Mouse (Mus musculus): ENCODE data around the gene Hs6st3.

Gene Hs6st3

DNA sequence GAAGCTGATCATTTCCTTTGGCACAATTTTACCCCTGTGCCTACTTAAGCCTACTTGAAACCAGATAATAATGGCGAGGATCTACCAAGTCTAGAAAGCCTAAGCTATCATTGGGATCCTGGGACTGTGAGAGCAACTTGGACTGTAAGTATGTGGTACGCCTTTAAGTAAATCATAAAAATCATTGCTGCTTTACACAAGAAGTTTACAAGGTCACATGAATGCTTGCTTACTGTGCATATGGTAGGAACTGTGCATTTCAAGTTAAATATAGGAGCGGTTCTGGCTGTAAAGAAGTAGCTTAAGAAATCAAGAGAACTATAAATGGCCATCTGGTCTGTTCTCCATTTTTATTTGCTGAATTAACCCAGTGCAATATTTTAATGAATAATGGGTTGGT lies 495.5 kb downstream of the Hs6st3 start:
- TF ChIP-seq GATA4 (IDR thresholded peaks at IDR 0.05; ENCODE audit: insufficient replicate concordance, low read length) = no peak

DNA sequence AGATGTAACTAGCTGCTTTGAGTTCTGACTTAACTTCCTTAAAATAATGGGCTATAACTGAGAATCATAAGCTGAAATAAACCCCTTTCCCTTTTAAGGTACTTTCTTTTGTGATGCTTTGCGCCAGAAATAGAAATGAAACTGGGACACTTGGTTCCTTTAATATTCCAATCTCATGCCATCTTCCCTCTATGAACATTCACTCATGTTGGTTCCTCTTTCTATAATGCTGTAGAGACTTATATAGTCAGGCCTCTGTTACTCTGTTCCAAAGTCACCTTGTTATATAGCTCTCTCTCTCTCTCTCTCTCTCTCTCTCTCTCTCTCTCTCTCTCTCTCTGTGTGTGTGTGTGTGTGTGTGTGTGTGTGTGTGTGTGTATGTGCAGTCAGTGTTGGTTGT lies 504.7 kb downstream of the Hs6st3 start:
- TF ChIP-seq GATA4 (IDR thresholded peaks at IDR 0.05; ENCODE audit: insufficient replicate concordance, low read length) = no peak

DNA sequence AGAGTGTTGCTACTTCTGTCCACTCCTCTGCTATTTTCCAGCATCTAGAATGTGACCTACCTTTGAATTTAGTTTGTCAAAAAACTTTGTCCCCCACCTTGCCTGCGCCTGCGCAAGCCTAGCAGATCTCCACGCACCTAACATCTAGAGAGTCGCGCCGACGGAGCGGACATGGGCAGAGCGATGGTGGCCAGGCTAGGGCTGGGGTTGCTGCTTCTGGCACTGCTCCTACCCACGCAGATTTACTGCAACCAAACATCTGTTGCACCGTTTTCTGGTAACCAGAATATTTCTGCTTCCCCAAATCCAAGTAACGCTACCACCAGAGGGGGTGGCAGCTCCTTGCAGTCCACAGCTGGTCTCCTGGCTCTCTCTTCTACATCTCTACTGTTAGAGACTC lies 505.7 kb downstream of the Hs6st3 start:
- no peak for TF ChIP-seq GATA4 (IDR thresholded peaks at IDR 0.05; ENCODE audit: insufficient replicate concordance, low read length)

GRCm38 (mm10) chr14:119656936-119657335 lies 518.8 kb downstream of the Hs6st3 start:
- no peak for TF ChIP-seq GATA4 (IDR thresholded peaks at IDR 0.05; ENCODE audit: insufficient replicate concordance, low read length)

- no peak for TF ChIP-seq GATA4 (IDR thresholded peaks at IDR 0.05; ENCODE audit: insufficient replicate concordance, low read length)
These were observed 527.6 kb downstream of the Hs6st3 start for GRCm38 (mm10) chr14:119665741-119666141.

DNA sequence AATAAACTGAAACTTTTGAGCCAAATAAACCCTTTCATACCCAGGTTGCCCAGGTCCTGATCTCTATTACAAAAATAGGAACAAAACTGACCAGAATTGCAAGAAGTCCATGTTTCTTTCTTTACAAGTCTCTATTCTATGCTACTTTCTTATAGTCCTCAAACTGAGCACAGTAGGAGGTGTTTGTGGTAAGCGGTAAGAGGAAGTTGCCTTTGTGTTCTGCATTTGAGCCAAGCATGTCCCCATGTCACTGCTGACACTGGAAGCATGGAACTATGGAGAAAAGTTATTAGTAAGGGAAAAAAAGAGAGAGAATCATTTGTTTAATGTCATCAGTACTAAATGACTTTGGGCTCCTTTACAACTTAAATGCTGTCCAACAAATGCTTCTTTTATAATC lies 529.3 kb downstream of the Hs6st3 start:
- no peak for TF ChIP-seq GATA4 (IDR thresholded peaks at IDR 0.05; ENCODE audit: insufficient replicate concordance, low read length)

GRCm38 (mm10) chr14:119670836-119671587 lies 532.9 kb downstream of the Hs6st3 start:
- TF ChIP-seq GATA4 (IDR thresholded peaks at IDR 0.05; ENCODE audit: insufficient replicate concordance, low read length) = no peak

DNA sequence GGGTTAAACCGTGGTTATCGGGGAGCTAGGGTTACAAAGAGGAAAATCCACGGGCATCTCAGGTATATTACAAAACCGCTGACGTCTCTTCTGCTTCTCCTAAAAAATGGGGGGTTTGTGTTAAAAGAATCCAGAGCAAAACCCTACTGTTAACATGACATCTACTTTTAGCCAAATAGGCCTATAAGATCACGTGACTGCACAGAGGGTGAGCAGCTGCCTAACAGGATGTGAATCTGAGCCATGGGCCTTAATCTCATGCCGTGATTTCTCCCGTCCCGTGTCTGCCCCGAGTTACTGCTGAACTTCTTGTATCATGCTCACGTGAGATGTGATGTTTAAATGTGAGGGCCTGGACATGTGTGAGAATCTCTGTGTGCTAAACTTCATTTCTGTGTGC lies 540.4 kb downstream of the Hs6st3 start:
- TF ChIP-seq GATA4 (IDR thresholded peaks at IDR 0.05; ENCODE audit: insufficient replicate concordance, low read length) = no peak

DNA sequence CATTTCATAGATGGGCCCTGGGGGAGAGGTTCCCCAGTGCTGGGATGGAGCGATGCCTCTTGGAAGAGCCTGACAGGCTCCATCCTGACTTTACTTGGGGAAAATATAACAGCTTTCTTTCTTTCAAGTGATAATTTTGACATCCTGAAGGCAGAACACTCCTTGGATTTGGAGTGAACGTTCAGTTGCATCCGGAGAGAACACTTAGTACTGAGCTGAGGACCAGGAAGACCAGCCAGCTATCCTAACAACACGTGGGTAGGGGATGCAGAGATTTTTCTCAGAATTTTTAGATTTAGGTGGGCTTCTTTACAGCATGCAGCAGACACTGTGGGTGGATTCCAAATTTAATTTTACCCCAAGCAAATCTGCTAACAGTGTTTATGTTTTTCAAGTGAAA lies 541.9 kb downstream of the Hs6st3 start:
- TF ChIP-seq GATA4 (IDR thresholded peaks at IDR 0.05; ENCODE audit: insufficient replicate concordance, low read length) = no peak

DNA sequence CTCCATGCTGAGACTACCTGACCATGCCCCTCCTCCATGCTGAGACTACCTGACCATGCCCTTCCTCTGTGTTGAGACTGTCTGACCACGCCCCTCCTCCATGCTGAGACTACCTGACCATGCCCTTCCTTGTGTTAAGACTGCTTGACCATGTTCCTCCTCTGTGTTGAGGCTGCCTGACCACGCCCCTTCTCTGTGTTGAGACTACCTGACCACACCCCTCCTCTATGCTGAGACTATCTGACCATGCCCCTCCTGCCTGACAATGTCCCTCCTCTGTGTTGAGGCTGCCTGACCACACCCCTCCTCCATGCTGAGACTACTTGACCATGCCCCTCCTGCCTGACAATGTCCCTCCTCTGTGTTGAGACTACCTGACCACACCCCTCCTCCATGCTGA lies 549.7 kb downstream of the Hs6st3 start:
- TF ChIP-seq GATA4 (IDR thresholded peaks at IDR 0.05; ENCODE audit: insufficient replicate concordance, low read length) = no peak

DNA sequence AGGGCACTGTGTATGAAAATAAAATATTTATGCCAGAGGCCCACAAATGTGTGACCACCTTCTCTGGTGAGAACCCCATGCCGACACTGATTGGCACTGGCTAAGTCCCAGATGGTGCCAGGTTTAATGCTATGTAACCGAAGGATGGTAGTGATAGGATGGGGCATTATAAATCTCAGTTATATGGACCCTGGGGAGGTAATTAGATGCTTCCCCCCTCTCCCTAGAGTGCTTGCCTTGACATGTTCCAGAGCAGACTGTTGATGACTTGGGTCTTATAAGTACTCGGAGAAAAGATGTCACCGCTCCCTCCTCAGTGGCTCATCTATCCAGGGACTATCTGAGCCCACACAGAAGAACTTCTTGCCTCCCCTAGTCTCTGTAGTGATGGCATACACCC lies 561.8 kb downstream of the Hs6st3 start:
- no peak for TF ChIP-seq GATA4 (IDR thresholded peaks at IDR 0.05; ENCODE audit: insufficient replicate concordance, low read length)

DNA sequence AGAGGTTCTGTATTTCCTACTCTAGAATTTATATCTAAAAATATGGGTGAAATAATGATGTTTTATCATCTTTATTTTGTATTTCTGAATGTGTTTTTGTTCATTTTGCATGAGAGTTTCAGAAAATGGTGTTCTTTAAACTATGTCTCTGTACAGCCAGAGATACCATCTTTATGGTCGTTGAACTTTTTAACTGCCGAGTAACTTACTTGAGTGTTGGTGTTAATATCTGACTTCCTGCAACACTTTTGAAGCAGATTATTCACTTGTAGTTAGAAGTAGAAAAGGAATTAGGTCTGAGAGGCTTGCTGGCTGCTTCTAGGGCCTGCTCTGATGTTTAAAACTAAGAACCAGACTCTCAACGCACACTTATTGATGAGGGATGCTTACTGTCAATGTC lies 576.6 kb downstream of the Hs6st3 start:
- no peak for TF ChIP-seq GATA4 (IDR thresholded peaks at IDR 0.05; ENCODE audit: insufficient replicate concordance, low read length)

- TF ChIP-seq GATA4 (IDR thresholded peaks at IDR 0.05; ENCODE audit: insufficient replicate concordance, low read length) = no peak
These were observed 579.2 kb downstream of the Hs6st3 start for GRCm38 (mm10) chr14:119717323-119717722.

DNA sequence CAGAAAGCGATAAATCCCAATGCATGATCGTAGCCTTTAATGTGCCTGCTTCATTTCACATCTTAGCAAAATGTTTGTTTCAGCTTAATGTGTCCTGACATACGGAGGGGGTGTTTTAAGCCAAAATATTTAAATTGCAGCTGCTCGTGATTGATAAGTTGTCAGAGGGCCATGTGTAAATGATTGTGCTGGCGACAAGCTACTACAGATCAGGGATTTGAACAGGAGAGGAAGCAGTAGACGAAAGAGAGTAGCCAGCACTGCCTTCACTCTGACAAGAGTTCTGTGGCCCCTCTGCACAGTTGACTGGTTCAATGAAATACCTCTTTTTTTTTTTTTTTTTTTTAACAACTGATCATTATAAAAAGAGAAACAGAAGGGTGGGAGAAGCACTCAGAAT lies 587.0 kb downstream of the Hs6st3 start:
- TF ChIP-seq GATA4 (IDR thresholded peaks at IDR 0.05; ENCODE audit: insufficient replicate concordance, low read length) = no peak

GRCm38 (mm10) chr14:119731436-119732080 lies 593.4 kb downstream of the Hs6st3 start:
- TF ChIP-seq GATA4 (IDR thresholded peaks at IDR 0.05; ENCODE audit: insufficient replicate concordance, low read length) = no peak

DNA sequence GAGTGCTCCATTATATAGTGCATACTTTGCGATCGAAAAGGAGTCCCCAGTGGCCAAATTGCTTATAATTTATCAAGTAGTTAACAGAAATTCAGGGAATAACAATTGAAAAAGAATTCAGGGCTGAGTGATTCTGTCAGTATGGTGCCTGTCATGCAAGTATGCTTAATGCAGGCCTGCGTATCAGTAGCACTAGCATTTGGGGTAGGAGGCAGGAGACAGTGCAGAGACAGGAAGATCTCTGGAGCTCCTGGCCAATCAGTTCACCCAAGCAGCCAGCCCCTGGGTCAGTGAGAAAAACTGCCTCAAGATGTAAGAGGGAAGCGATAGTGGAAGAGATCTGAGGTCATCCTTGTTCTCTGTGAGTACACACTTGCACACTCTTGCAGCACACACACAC lies 594.1 kb downstream of the Hs6st3 start:
- TF ChIP-seq GATA4 (IDR thresholded peaks at IDR 0.05; ENCODE audit: insufficient replicate concordance, low read length) = no peak
